Mouse (Mus musculus): ENCODE measurements around the gene 1700006A11Rik.
"Not testable (repeated sequence)": the region's sequence is repeated elsewhere in the genome, so short reads cannot be mapped to it uniquely, and the experiment has no call there.

The 1700006A11Rik gene

GRCm38 (mm10) chr3:124425940-124426339 lies at the start of gene 1700006A11Rik:
TSS of gene 1700006A11Rik (minus strand) at chr3:124426040.
- DNase-seq (ENCODE audit: low read depth, low spot score), result no peak

GRCm38 (mm10) chr3:124474291-124474690 lies 48.5 kb upstream of the 1700006A11Rik start:
- DNase-seq (ENCODE audit: low read depth, low spot score), result not testable (repeated sequence)

- no peak for DNase-seq (ENCODE audit: low read depth, low spot score)
These were observed 40.4 kb upstream of the 1700006A11Rik start for GRCm38 (mm10) chr3:124466102-124466730.

- DNase-seq (ENCODE audit: low read depth, low spot score), result no peak
These were observed 33.6 kb downstream of the 1700006A11Rik start for GRCm38 (mm10) chr3:124392201-124392600.

GRCm38 (mm10) chr3:124390101-124390500 lies 35.7 kb downstream of the 1700006A11Rik start:
- no peak for DNase-seq (ENCODE audit: low read depth, low spot score)

- no peak for DNase-seq (ENCODE audit: low read depth, low spot score)
These were observed 36.2 kb downstream of the 1700006A11Rik start for GRCm38 (mm10) chr3:124389650-124390049.

- DNase-seq (ENCODE audit: low read depth, low spot score), result not testable (repeated sequence)
These were observed 40.5 kb downstream of the 1700006A11Rik start for GRCm38 (mm10) chr3:124385377-124385776.

- DNase-seq (ENCODE audit: low read depth, low spot score), result no peak
These were observed 53.8 kb downstream of the 1700006A11Rik start for GRCm38 (mm10) chr3:124372031-124372430.

GRCm38 (mm10) chr3:124357533-124357932 lies 68.3 kb downstream of the 1700006A11Rik start:
- DNase-seq (ENCODE audit: low read depth, low spot score), result no peak
